Mouse (Mus musculus): ENCODE measurements around the gene Vps8. TPM values are rescaled to one million over a fixed set of nuclear protein-coding genes. Genes with fewer than 3 reads are reported as not detected.

Vps8 gene
- 10 to 100 TPM; 12.6 to 12.9 TPM for polyA plus RNA-seq (2017; shearing (Covaris generic))

DNA sequence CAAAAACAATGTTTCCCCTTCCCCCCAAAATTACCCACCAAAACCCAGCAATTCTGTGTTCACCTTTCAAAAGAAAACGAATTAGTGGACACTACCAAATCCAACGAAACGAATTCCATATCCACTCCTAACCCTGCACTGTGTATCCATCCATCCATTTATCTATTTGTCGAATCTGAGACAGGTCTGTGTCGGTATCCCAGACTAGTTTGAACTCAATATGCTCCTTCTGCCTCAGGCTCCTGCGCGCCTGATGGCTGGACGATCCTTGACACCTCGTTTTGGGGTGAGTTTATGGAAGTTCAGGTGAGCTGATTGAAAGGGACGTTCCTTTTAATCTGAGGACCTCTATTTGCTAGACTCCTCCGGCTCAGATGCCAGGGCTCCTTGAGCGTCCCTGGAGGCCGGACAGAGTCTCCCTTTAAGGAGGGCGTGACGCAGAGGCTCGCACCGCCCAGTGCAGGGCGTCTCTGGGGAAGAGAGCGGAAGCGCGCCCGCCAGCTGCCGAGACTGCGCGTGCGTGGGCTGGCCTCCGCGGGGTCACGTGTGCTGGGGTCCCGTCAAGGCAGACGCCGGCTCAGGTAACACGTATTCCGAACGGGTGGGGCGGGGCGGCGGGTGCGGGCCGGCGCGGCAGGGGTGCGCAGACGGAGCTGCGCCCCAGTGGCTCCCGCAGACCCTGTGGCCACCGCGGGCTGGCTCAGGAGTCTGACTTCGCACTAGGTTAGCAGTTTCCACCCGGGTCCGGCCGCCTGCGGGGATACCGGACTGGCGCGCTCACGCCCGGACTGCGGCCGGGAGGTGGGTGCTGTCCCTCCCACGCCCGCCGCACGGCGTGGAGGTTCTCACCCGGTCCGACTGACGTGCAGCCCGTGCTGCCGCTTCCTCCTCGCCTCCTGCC is at the start of gene Vps8:
Gene Vps8, plus strand, starts transcription at position 474 of the 901 bp plus-strand sequence.

Other genes with a start within 250 kb of the Vps8 start
- gene Ephb3, start 218.4 kb upstream of the Vps8 start, polyA plus RNA-seq (2017; shearing (Covaris generic)), result under 1 TPM in 1 of 2 experiments, not detected in 1; 0.07 TPM

Measured in activated CD4-positive, CD25-positive, alpha-beta regulatory T cell (primary cell).